Mouse (Mus musculus) embryonic facial prominence, embryonic 15.5 days (tissue): Measurements from ENCODE around the gene Rps16. TPM values are rescaled to one million over a fixed set of nuclear protein-coding genes. Genes with fewer than 3 reads are reported as not detected.

Experiments used
- ATAC-seq: fragments of 200-750 bp; cut with Nextera tagmentation; 2 replicates; pipeline ENCODE4 v1.8.0; 2017; ENCODE audit warnings: low read depth, moderate TSS enrichment; ENCODE audit not compliant: insufficient number of reproducible peaks, low FRiP score, low TSS enrichment
- H3K27ac ChIP-seq: fragments of 300-500 bp; sonication (generic); replicated peaks from 2 replicates; pipeline ENCODE4 v1.5.1; 2015; ENCODE audit warnings: mild to moderate bottlenecking, inconsistent platforms
- H3K27me3 ChIP-seq: fragments of 300-500 bp; sonication (generic); 2 replicates; pipeline ENCODE4 v1.6.1; 2015; ENCODE audit warnings: inconsistent platforms
- H3K36me3 ChIP-seq: fragments of 300-500 bp; sonication (generic); 2 replicates; pipeline ENCODE4 v1.6.1; 2015; ENCODE audit warnings: mild to moderate bottlenecking, inconsistent platforms
- H3K4me1 ChIP-seq: fragments of 300-500 bp; sonication (generic); 2 replicates; pipeline ENCODE4 v1.6.1; 2015; ENCODE audit warnings: inconsistent platforms
- H3K4me2 ChIP-seq: fragments of 300-500 bp; sonication (generic); replicated peaks from 2 replicates; pipeline ENCODE4 v1.6.1; 2015; ENCODE audit warnings: mild to moderate bottlenecking, inconsistent platforms
- H3K4me3 ChIP-seq: fragments of 300-500 bp; sonication (generic); replicated peaks from 2 replicates; pipeline ENCODE4 v1.5.1; 2015; ENCODE audit warnings: mild to moderate bottlenecking, inconsistent platforms
- H3K9ac ChIP-seq: fragments of 300-500 bp; sonication (generic); 2 replicates; pipeline ENCODE4 v1.6.1; 2015; ENCODE audit warnings: inconsistent platforms
- H3K9me3 ChIP-seq: fragments of 300-500 bp; sonication (generic); replicated peaks from 2 replicates; pipeline ENCODE4 v1.6.1; 2016; ENCODE audit warnings: inconsistent platforms
- WGBS: fragments of 180-500 bp; shearing (Covaris S2); methylation state at CpG from one replicate; pipeline ENCODE4 v1.1.7; 2015; 5-methylcytosine and 5-hydroxymethylcytosine counted together
- polyA plus RNA-seq: library from polyadenylated mRNA; unstranded; fragments of >200 nt; fragmentation: Nextera tagmentation; extraction: Ambion mirVana; gene quantifications from 2 replicates; pipeline ENCODE4 v1.2.1, GENCODE M21; 2015

The Rps16 gene
- polyA plus RNA-seq, 1 experiment from 2014 or later, result 1,004 TPM

DNA sequence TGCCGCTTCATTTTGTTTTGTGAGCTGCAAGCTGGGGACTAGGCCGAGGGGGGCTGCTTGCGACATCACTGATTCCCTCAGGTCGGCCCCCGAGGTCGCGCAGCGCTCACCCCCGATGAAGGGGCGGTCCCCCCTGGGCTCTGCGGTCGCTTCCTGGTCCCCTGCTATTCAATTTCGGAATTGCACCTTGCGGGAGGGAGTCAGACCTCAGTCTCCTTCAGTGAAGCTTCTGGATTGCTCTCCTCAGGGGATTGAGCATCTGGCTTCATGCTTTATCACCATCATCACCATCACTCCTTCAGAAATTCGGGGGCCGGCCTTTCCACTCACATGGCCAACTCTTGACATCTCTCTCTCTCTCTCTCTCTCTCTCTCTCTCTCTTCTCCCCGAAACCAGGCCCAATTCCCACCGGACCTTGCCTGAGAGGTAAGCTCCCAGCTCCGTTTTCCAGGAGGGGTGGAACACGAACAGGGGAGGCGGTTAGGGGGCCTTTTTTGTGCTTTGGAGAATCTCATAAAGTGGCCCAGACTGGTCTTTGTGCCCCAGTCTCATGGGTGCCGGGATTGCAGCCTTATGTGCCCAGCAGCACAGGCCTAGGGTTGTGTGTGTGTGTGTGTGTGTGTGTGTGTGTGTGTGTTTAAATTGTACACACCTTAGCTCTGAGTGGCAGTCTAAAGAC, 43.0 kb downstream of the Rps16 start:
- Histone ChIP-seq H3K9me3 (no peaks in the 10 kb centered on the region), H3K27me3 (no peaks in the 10 kb centered on the region), H3K4me1 (peaks cover 19% of the 10 kb centered on the region), H3K36me3 (peaks cover 55% of the 10 kb centered on the region), H3K4me2 (peak overlapping the region; percentile 93), H3K27ac (peak overlapping the region; percentile 83), H3K9ac (peak overlapping the region; percentile 65), H3K4me3 (peak overlapping the region; percentile 86)
- WGBS, result 4% methylated on average over 22 of the region's 22 CpGs
- no peak for ATAC-seq

- Histone ChIP-seq H3K36me3 (peaks cover 53% of the 10 kb centered on the region), H3K9me3 (no peaks in the 10 kb centered on the region), H3K9ac (no peak overlapping the region), H3K4me1 (peaks cover 19% of the 10 kb centered on the region), H3K4me3 (no peak overlapping the region), H3K27ac (no peak overlapping the region), H3K27me3 (no peaks in the 10 kb centered on the region), H3K4me2 (no peak overlapping the region)
- ATAC-seq, result no peak
- WGBS, result 93% methylated on average over 4 of the region's 4 CpGs
Measured at GRCm38 (mm10) chr7:28395425-28395824, 45.0 kb downstream of the Rps16 start.

DNA sequence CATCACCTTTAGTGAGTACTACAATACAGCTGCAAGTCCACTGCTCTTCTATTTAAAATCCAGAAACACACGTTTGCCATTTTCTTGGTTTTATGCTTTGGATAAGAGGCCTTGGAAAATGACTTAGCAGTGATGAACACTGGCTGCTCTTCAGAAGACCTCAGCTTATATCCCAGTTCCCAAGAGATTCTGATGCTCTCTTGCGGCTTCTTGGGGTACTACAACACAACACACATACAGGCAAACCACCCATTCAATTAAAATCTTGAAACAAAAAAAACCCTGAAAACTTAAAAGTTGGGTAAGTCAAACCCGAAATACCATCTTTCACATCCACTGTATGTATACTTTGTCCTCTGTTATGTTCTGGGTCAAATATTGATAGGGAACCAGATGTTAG, 47.5 kb downstream of the Rps16 start:
- Histone ChIP-seq H3K4me2 (no peak overlapping the region), H3K36me3 (peaks cover 75% of the 10 kb centered on the region), H3K4me1 (peaks cover 9% of the 10 kb centered on the region), H3K27ac (no peak overlapping the region), H3K27me3 (no peaks in the 10 kb centered on the region), H3K9me3 (no peaks in the 10 kb centered on the region), H3K9ac (no peak overlapping the region), H3K4me3 (no peak overlapping the region)
- 67% methylated on average over 3 of the region's 3 CpGs for WGBS
- ATAC-seq, result no peak

DNA sequence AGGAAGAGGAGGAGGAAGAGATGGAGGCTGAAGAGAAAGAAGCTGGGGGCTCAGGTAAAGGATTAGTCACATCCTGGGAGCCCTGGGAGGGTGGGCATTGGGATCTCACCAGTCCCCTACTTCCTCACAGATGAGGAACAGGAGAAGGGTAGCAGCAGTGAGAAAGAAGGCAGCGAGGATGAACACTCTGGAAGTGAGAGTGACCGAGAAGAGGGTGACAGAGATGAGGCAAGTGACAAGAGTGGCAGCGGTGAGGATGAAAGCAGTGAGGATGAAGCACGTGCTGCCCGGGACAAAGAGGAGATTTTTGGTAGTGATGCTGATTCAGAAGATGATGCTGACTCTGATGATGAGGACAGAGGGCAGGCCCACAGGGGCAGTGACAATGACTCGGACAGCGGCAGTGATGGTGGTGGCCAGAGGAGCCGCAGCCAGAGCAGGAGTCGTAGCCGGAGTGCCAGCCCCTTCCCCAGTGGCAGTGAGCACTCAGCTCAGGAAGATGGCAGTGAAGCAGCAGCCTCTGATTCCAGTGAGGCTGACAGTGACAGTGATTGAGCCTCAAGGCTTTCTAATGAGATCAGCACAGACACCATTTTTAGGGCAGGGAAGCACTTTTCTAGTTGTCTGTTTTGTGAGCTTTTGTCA, 48.4 kb downstream of the Rps16 start:
- Histone ChIP-seq H3K27me3 (no peaks in the 10 kb centered on the region), H3K4me1 (peaks cover 3% of the 10 kb centered on the region), H3K9me3 (no peaks in the 10 kb centered on the region), H3K4me2 (no peak overlapping the region), H3K4me3 (no peak overlapping the region), H3K36me3 (peaks cover 83% of the 10 kb centered on the region), H3K27ac (no peak overlapping the region), H3K9ac (no peak overlapping the region)
- WGBS, result 89% methylated on average over 10 of the region's 10 CpGs
- ATAC-seq, result no peak

GRCm38 (mm10) chr7:28401030-28401429, 50.6 kb downstream of the Rps16 start:
- H3K4me1 ChIP-seq, result no peaks in the 10 kb centered on the region
- ATAC-seq, result no peak
- H3K27ac ChIP-seq, result no peak overlapping the region
- no peak overlapping the region for H3K4me2 ChIP-seq
- WGBS, result 100% methylated on average over 1 of the region's 1 CpGs
- no peak overlapping the region for H3K4me3 ChIP-seq
- H3K9ac ChIP-seq, result no peak overlapping the region
- peaks cover 91% of the 10 kb centered on the region for H3K36me3 ChIP-seq
- no peaks in the 10 kb centered on the region for H3K9me3 ChIP-seq
- H3K27me3 ChIP-seq, result no peaks in the 10 kb centered on the region

- H3K4me3 ChIP-seq, result no peak overlapping the region
- H3K27me3 ChIP-seq, result no peaks in the 10 kb centered on the region
- no peak for ATAC-seq
- no peak overlapping the region for H3K4me2 ChIP-seq
- H3K4me1 ChIP-seq, result no peaks in the 10 kb centered on the region
- 79% methylated on average over 3 of the region's 3 CpGs for WGBS
- H3K9me3 ChIP-seq, result no peaks in the 10 kb centered on the region
- H3K36me3 ChIP-seq, result peaks cover 92% of the 10 kb centered on the region
- H3K9ac ChIP-seq, result no peak overlapping the region
- no peak overlapping the region for H3K27ac ChIP-seq
Measured at GRCm38 (mm10) chr7:28401942-28402341, 51.5 kb downstream of the Rps16 start.

Other genes starting within 250 kb of the Rps16 start
- gene 9530053A07Rik, start 221.2 kb upstream of the Rps16 start, polyA plus RNA-seq, result 0.03 and 0.05 TPM in 2 replicates
- gene Fbl, start 180.9 kb upstream of the Rps16 start, polyA plus RNA-seq, result 114 and 116 TPM in 2 replicates
- gene Dyrk1b, start 171.2 kb upstream of the Rps16 start, polyA plus RNA-seq, result 14.9 and 15.2 TPM in 2 replicates
- 3.8 and 5.5 TPM in 2 replicates for gene Eid2, start 82.8 kb upstream of the Rps16 start, polyA plus RNA-seq
- gene Eid2b, start 72.9 kb upstream of the Rps16 start, polyA plus RNA-seq, result 13.6 and 15.5 TPM in 2 replicates
- gene Selenov, start 59.5 kb upstream of the Rps16 start, polyA plus RNA-seq, result 0.13 and 0.30 TPM in 2 replicates
- gene Dll3, start 48.4 kb upstream of the Rps16 start, polyA plus RNA-seq, result 2.0 and 2.4 TPM in 2 replicates
- 125 and 128 TPM in 2 replicates for gene Timm50, start 38.6 kb upstream of the Rps16 start, polyA plus RNA-seq
- gene Supt5, start 11.9 kb upstream of the Rps16 start, polyA plus RNA-seq, result 93.3 and 98.8 TPM in 2 replicates
- gene Plekhg2, start 21.9 kb downstream of the Rps16 start, polyA plus RNA-seq, result 66.8 and 76.1 TPM in 2 replicates
- gene Zfp36, start 29.6 kb downstream of the Rps16 start, polyA plus RNA-seq, result 20.2 and 23.5 TPM in 2 replicates
- 47.7 and 52.1 TPM in 2 replicates for gene Med29, start 42.1 kb downstream of the Rps16 start, polyA plus RNA-seq
- gene Paf1, start 42.3 kb downstream of the Rps16 start, polyA plus RNA-seq, result 78.9 and 84.9 TPM in 2 replicates
- gene Gmfg, start 86.8 kb downstream of the Rps16 start, polyA plus RNA-seq, result 16.8 and 18.1 TPM in 2 replicates
- gene Lrfn1, start 101.3 kb downstream of the Rps16 start, polyA plus RNA-seq, result 4.8 and 5.3 TPM in 2 replicates
- gene Ifnl2, start 159.8 kb downstream of the Rps16 start, polyA plus RNA-seq, result not detected in 2 replicates
- not detected in 2 replicates for gene Ifnl3, start 172.2 kb downstream of the Rps16 start, polyA plus RNA-seq
- gene Sycn, start 190.2 kb downstream of the Rps16 start, polyA plus RNA-seq, result not detected in 2 replicates
- gene Nccrp1, start 196.6 kb downstream of the Rps16 start, polyA plus RNA-seq, result 2.6 and 4.6 TPM in 2 replicates
- gene Samd4b, start 247.5 kb downstream of the Rps16 start, polyA plus RNA-seq, result 32.8 and 34.1 TPM in 2 replicates
- 37.4 and 39.3 TPM in 2 replicates for gene Pak4, start 247.5 kb downstream of the Rps16 start, polyA plus RNA-seq